Mouse (Mus musculus): ENCODE measurements at regions not wholly inside any gene's neighbourhood (a gene's known extent, or its start where the extent isn't known, plus 50 kb on each side); places are given as distances from the start of the nearest gene placed in this dataset.

DNA sequence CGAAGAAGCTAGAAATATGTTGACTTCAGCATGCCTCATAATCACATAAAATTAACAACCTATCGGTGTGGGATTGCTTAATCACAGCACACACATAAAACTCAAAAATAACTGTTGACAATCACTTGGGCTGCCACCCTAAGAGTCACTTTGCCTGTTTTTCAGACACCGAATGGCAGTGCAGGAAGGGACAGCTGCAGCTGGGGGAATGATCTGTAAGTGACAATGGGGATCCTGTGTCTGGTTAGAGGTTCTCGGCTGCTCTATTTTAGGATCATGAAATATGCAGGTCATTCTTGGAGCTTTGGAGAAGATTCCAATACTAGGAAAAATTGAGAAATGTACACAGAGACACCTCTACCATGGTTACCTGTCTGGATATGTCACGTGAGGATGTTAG, 54.4 kb upstream of the Tcf12 start:
- in situ Hi-C loops (cut with MboI; ENCODE audit: low sequenced_read_pairs) = no loop called here

DNA sequence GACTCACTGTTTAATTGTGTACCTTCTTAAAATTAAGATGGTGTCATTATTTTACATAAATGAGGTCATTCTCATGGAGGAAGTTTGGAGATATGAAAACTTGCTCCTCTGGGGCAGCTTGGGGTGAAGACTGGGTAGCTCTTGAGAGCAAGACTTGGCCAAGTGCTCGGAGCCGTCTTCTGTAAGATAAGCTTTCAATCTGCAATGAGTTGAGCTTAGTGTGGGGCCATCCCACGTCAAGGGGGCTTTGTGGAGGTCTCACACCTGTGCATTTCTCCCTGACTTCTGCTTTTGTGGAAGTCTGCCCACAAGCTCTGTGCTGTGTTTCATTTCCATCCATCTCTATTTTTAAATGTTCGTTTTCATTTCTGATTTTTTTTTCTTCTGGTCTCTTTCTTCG, 54.9 kb upstream of the Tcf12 start:
- in situ Hi-C loops (cut with MboI; ENCODE audit: low sequenced_read_pairs) = no loop called here

DNA sequence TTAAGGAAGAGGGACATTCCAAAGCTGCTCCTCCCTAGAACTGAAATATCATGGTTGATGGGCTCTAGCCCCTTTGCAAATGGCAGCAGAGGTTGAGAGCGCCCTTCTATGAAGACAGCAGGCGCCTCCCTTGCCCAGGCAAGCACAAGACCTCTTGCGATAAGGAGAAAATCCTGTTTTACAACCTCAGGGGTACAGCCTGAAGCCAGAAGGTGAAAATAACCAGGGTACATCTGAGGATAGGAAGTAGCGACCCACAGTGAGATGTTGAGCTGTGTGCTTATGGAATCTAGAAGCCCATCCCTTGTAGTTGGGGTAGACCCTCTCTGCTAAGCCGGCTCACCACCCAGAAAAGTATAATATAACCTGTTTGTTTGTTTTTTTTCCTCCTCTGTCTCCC, 57.6 kb upstream of the Tcf12 start:
- in situ Hi-C loops (cut with MboI; ENCODE audit: low sequenced_read_pairs) = no loop called here

DNA sequence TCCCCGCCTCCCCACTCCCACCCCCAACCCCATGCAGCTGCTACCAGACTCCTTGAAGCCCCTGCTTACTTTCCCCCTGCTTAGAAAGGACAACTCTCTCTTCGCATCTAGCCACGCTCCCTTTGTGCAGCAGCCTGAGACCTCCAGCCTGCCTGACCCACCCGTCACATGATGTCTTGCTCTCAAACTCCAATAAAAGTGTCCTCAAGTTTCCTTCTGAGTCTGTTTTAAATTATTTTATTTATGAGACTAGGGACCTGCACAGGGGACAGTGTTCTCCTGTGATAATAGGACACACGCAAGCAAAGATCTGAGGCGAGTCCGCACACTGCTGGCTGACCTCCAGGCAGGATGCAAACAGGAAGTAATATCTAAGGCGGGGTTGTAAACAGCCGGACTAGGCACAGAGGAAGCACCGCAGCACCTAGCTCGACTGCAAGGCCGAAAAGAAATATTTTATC, 58.1 kb upstream of the Tcf12 start:
- in situ Hi-C loops (cut with MboI; ENCODE audit: low sequenced_read_pairs) = no loop called here

DNA sequence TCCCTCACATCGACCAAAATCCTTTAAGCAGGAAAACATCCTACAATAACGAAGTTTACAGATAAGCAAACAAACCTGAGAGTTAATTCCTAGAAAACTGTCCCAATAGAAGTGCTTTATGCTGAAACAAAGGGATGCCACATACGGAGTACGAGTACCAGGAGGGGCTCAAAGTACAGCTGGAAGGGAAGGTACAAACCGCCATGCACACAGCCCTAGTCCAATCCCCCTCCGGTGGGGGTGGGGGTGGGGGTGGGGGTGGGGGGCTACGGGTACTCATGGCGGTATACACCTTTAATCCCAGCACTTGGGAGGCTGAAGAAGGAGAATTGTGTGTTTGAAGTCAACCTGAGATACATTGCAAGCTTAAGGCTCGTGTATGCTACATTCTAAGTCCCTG, 58.6 kb upstream of the Tcf12 start:
- in situ Hi-C loops (cut with MboI; ENCODE audit: low sequenced_read_pairs) = no loop called here

DNA sequence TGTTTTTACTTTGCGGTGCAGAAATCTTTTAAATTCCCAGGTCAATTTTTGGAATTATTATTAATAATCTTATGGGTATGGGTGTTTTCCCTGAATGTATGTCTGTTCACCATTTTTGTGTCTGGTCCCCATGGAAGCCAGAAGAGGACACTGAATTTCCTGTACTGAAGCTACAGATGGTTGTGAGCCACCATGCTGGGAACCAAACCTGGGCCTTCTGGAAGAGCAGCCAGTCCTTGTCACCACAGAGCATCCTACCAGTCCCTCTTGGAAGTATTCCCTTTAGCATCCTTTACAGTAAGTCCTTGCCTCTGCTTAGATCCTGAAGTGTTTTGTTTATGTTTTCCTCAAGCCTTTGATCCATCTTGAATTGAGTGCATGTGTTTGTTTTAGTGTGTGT, 60.7 kb upstream of the Tcf12 start:
- in situ Hi-C loops (cut with MboI; ENCODE audit: low sequenced_read_pairs) = no loop called here

DNA sequence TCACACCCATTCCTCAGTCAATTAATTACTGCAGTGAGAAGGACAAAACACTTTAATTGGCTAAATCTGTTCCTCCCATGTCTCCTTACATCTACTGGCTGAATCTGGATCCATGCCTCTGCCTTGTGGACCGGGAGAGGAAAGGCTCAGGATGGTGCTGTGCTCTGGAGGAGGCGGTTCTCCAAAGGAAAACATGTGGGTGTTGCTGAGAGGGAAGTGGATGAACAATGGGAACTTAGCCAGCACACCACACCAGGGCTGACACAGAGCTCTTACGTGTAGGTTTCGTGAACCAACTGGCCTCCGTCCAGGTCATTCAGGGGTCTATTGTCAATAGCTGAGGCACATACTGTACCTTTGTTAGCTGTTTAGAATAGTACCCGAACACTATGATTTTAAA, 69.3 kb upstream of the Tcf12 start:
- in situ Hi-C loops (cut with MboI; ENCODE audit: low sequenced_read_pairs) = loop anchor here (25.0 kb wide), 1 partner anchor 344 kb away; no protein-coding TSS in a partner anchor

DNA sequence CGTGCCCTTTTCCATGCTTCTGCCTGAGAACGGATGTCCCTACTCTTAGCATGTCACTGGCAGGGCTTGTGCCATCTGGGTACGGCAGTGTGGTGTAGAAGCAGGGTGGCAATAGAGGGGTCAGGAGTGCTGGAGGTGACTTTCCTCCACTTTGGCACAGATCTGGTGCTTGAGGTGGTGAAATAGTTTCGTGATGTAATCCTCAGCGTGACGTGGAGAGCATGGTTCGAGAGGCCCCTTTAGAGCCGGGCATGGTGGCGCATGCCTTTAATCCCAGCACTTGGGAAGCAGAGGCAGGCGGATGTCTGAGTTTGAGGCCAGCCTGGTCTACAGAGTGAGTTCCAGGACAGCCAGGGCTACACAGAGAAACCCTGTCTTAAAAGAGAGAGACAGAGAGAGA, 71.7 kb upstream of the Tcf12 start:
- in situ Hi-C loops (cut with MboI; ENCODE audit: low sequenced_read_pairs) = loop anchor here (25.0 kb wide), 1 partner anchor 346 kb away; no protein-coding TSS in a partner anchor

DNA sequence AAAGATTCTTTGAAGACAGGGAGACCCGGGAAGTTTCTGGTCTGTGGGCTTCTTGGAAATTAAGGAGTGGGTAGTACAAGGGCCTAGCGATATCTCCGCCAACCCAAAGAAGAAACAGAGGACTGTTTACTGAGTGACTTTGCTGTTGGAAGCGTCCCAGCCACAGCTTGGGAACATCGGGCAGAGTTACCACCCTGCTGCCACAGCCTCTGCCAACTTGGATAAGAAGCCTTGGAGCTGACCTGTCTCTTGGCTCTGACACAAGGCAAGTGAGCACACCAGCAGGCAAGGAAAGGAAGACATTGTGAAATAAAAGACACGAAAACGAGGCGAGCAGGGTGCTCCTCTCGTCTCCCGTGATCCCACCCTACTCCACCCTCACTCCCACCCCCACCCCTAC, 72.3 kb upstream of the Tcf12 start:
- in situ Hi-C loops (cut with MboI; ENCODE audit: low sequenced_read_pairs) = loop anchor here (25.0 kb wide), 1 partner anchor 347 kb away; no protein-coding TSS in a partner anchor

DNA sequence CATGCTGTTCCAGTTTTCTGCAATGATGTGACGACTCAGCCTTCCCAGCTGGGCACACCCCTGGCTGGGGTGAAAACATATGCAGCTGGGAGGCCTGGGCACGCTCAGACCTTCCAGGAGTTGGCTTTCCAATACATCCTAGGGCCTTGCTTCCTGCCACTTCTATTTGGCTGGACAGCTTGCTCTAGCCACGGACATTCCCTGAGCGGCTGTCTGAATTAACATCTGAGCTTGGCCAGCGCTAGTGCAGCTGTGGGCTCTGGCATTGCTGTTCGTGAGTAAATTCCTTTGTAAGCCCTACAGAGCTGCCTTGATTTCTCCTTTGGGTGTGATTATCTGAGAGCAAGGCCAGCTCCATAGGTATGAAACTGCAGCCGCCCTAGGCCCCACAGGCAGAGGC, 78.2 kb upstream of the Tcf12 start:
- in situ Hi-C loops (cut with MboI; ENCODE audit: low sequenced_read_pairs) = loop anchor here (10.0 to 25.0 kb wide), 2 partner anchors 353 to 545 kb away; no protein-coding TSS in a partner anchor

DNA sequence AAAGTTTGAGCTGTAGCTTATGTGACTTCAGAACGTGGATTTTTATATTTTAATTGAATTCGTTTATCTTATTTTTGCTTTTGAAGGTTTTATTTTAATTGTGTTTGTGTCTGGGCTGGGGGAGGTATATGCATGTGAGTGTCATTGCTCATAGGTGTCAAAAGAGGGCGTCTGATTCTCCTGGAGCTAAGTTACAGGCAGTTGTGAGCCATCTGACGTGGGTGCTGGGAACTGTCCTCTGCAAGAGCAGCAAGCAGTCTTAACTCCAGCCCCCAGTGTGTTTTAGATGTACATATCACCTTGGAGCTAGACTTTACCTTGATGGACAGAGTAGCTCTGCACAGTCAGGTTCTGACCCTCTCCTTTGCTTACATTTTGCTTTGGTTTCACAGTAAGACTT, 79.0 kb upstream of the Tcf12 start:
- in situ Hi-C loops (cut with MboI; ENCODE audit: low sequenced_read_pairs) = loop anchor here (10.0 to 25.0 kb wide), 2 partner anchors 353 to 546 kb away; no protein-coding TSS in a partner anchor

DNA sequence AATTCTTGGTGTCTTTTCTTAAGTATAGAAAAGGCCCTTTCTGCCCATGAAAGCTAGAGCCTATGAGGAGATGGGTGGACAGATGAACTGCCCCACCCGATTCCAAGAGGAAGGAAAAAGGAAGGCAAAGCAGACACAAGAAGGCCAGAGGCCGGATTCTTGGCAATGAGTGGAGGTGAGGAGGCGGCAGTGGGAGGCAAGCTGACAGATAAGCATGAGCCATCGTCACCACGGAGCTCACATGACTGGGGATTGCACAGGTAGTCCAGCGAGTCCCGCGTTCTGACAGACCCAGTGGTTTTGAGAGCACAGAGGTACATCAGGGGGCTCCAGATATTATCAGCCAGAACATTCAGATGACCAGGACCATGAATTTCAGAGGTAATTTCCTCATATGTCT, 79.4 kb upstream of the Tcf12 start:
- in situ Hi-C loops (cut with MboI; ENCODE audit: low sequenced_read_pairs) = loop anchor here (10.0 to 25.0 kb wide), 2 partner anchors 354 to 546 kb away; no protein-coding TSS in a partner anchor

DNA sequence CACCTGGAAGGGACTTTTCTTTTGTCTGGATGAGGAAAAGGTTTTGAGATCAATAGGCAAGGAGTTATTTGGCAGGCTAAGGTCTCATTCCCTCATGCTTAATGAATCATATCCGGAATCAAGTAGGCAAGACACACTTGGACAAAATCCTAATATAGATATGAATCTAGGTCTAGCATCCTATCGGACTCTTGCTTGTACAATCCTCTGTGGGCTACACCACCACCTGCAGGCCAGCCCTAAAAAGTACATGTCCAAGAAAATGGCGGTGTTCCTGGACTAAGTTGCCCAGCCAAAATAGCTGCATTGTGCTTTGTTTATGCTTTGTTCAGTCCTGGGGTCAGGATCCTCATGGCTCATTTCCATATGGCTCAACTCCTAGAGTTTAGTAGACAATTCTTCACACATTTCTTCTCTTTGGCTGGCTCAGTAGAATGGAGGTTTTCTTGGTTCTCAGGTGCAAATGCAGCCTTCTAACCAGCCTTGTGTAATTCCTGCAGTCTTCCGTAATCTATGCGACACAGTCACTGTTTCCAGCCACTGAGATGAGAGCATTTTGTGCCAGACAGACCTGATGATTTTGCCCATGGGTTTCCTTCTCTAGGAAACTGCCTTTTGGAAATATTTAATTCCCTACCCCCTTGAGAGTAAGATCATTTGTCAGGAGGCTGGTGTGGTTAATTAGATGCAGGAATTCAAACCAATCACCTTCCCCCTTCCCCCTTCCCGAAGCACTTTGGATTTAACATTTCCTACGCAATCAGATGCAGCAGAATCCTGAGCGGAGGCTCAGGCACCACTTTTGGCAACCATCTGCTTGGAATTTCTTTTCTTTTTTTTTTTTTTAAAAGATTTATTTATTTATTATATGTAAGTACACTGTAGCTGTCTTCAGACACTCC, 80.6 kb upstream of the Tcf12 start:
- in situ Hi-C loops (cut with MboI; ENCODE audit: low sequenced_read_pairs) = loop anchor here (10.0 to 25.0 kb wide), 2 partner anchors 355 to 548 kb away; no protein-coding TSS in a partner anchor

DNA sequence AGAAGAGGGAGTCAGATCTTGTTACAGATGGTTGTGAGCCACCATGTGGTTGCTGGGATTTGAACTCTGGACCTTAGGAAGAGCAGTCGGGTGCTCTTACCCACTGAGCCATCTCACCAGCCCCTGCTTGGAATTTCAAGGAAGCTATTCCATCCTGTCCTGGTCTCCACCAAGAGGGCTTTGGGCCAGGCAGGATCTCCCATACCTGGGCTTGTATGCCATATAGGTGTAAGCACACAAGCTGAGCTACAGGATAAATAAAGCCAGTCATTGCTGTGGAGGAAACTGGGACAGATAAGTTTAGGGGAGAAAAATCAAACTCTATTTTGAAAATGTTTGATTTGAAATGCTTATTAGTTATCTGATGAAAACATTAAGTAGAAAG, 81.3 kb upstream of the Tcf12 start:
- in situ Hi-C loops (cut with MboI; ENCODE audit: low sequenced_read_pairs) = loop anchor here (10.0 to 25.0 kb wide), 2 partner anchors 356 to 548 kb away; no protein-coding TSS in a partner anchor

DNA sequence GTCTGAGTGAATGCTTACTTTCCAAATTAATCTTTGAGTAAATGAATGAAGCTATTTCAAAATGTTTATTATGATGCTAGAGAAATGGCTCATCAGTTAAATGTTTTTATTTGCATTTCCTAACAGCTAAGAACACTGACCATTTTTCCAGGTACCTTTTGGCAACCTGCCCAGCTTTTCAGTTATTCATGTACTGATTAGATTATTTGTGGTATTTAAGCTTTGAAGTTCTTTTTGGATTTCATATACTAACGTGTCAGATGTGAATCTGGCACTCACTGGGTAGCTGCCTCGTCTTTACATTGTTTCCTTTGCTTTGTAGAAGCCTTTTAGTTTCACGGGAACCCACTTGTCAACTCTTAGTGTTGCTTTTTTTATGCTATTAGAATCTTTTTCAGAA, 79.3 kb upstream of the Zfp280d start:
- in situ Hi-C loops (cut with MboI; ENCODE audit: low sequenced_read_pairs) = loop anchor here (10.0 to 25.0 kb wide), 2 partner anchors 358 to 551 kb away; no protein-coding TSS in a partner anchor

DNA sequence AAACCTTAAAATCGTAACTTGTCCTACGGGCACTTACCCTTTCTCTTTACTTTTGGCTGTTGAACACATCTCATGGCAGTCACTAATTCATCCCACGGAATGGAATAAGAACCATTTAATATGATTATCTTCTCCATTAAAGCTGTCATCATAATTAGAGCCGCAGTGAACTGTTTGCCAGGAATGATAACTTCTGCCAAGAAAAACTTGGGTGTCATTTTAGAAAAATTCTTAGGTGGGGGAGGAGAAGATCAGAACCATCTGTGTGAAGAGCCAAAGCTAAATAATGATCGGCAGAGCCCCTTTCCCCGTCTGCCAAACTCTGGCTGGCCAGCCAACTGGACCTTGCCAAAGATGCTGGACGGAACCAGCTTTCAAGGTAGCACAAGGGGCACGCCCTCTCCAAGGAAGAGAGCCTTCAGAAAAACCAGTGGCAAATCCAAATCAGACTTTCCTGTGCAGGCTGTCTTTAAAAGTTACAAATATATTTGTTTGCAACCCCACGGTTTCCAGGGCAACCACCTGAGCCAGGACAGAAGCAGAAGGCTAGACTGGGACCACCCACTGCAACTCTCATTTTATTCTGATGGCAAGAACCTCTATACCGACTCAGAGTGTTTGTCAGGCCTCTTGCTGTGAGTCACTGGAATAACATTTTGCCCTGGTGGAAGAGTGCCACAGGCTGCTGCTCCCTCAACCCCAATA, 77.9 kb upstream of the Zfp280d start:
- in situ Hi-C loops (cut with MboI; ENCODE audit: low sequenced_read_pairs) = loop anchor here (10.0 to 25.0 kb wide), 2 partner anchors 359 to 552 kb away; no protein-coding TSS in a partner anchor

DNA sequence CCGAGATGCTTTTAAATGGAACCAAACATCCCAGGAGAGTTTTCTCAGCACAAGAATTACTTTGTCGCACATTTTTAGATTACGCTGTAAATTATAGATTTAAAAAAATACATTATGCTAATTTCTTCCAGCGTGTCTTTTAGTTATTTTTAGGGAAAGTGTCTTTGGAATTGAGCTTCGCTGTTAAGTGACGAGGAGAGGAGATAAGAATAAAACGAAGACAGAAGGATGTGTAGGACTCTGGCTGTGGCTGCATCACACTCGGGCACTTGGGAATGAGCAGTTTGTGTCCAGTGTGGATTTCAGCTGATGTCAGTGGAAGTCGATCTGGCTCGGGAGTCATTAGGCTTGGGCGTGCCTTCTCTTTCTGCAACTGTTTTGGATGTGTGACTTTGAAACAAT, 77.3 kb upstream of the Zfp280d start:
- in situ Hi-C loops (cut with MboI; ENCODE audit: low sequenced_read_pairs) = loop anchor here (10.0 to 25.0 kb wide), 2 partner anchors 360 to 553 kb away; no protein-coding TSS in a partner anchor

DNA sequence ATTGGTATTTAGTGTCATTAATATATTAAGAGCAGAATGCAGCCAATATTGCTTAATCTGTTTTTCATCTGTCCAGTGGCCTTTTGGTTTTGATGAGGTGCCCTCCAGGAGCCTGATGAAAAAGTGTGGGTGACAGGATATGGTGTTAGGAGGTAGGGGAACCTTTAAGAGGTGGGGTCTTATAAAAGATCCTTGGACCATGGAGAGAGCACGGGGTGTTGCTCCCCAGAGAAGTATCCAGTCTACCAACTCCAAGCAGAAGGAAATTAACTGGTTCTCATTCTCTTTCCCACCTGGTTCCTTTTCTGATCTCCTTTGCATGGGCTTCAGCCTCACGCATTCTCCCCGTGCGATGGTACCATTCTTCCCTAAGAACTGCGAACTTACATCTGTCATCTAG, 75.7 kb upstream of the Zfp280d start:
- in situ Hi-C loops (cut with MboI; ENCODE audit: low sequenced_read_pairs) = loop anchor here (10.0 to 25.0 kb wide), 2 partner anchors 362 to 554 kb away; no protein-coding TSS in a partner anchor

DNA sequence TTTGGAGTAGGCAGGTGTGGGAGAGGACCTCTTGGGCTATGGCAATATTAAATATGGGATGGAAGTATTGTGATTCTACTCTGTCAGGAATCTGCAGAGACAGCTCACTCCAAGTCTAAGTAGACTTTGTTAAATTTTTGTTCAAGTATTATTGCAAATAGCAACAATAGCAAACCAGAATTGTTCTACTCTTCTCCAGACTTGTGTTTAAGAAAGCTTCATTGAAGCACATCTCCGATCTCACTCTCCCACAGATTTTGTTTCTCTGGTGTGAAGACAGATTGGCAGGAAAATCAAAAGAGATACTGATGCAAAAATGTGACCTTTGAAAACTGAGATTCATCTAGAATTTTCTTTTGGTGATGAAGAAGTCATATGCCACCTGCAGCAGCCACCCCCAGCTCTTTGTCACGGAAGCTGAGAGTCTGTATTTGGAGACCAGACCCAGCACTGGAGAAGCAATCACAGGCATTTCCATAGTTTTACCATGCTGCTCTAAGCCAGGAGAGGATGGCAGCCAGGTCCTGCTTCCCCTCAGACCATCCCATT, 70.2 kb upstream of the Zfp280d start:
- in situ Hi-C loops (cut with MboI; ENCODE audit: low sequenced_read_pairs) = no loop called here

DNA sequence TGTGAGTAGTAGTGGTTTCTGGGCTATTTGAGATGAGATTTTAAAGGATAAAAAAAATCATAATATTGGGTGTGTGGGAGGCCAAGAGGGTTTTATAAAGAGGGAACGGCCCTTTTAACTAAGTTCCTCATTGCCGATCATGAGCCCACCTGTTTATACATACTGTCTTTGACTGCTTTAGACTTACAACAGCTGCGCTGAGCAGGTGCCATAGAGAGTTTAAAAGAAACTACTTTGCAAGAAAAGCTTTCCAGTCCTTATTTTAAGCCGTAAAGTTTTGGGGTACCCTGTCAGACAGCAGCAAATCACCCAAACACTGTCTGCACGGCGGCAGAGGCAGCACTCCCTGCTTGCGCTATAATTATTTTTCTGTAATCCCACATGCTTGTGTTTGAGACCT, 68.8 kb upstream of the Zfp280d start:
- in situ Hi-C loops (cut with MboI; ENCODE audit: low sequenced_read_pairs) = no loop called here

DNA sequence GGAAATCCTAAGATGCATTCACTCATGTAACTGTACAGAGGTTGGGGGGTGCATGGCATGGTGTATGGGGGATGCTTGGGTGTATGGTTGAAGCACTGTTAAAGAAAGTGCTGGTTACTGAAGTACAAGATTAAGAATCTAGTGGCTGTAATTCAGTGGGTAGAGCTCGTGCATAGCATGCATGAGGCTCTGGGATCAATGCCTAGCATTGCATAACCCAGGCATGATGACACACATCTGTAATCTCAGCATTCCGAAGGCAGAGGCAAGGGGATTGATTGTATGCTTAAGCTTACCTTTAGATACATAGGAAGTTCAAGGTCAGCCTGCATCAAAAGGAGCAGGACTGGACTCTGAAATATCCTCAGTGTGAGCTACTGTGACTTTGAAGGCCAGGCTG, 67.7 kb upstream of the Zfp280d start:
- in situ Hi-C loops (cut with MboI; ENCODE audit: low sequenced_read_pairs) = no loop called here

Data from CH12F3 (cell line).